23 mouse cellular contexts compared by ENCODE assay signal in the genomic region with DNA sequence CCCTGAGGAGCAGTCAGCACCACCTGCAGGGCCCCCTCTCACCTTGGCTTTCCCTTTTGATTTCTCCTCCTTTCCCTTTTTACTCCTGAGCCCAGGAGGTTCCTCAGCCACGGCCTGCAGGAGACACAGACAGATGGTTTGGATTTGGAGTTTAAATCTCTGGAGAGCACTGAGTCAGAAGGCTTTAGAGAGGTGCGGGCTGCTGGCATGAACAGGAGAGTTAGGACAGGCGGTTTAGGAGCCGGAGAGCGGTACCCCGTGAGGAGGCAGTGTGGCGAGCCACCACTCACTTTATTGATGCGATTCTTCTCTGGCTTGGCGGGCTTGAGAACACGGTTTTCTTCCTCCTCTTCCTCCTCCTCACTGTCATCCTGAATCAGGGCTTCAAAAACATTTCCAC.
"Had no signal": no experiment of that assay in that cellular context is flagged by ENCODE, and none has a peak within 500 bp of the region (broad histone marks: within the 10 kb centered on the region; RNA-seq: fewer than 3 reads in every experiment).

No protein-coding gene starts in this region.

- H3K27me3 ChIP-seq: kidney, embryonic 15.5 days; limb, embryonic 12.5 days; limb, embryonic 15.5 days; midbrain, embryonic 12.5 days; midbrain, embryonic 15.5 days; neural tube, embryonic 12.5 days; neural tube, embryonic 15.5 days had no signal

- DNase-seq: kidney, postnatal 10 days; kidney, postnatal 36 days; layer of hippocampus, postnatal 36 days; left cerebral cortex, postnatal 4 days; liver, postnatal 0 days; lung, embryonic 14.5 days; right cerebral cortex, adult 18-20 months; right cerebral cortex, postnatal 14 days; right cerebral cortex, postnatal 4 days; thymus, adult 2 months; thymus, postnatal 25 days had no signal

- H3K4me3 ChIP-seq: kidney, embryonic 15.5 days; limb, embryonic 12.5 days; limb, embryonic 15.5 days; midbrain, embryonic 12.5 days; midbrain, embryonic 15.5 days; neural tube, embryonic 12.5 days; neural tube, embryonic 15.5 days had no signal

- H3K9ac ChIP-seq: kidney, embryonic 15.5 days; limb, embryonic 12.5 days; limb, embryonic 15.5 days; liver, embryonic 14.5 days; liver, postnatal 0 days; lung, embryonic 14.5 days; midbrain, embryonic 12.5 days; midbrain, embryonic 15.5 days; neural tube, embryonic 12.5 days; neural tube, embryonic 15.5 days had no signal

- H3K9me3 ChIP-seq: kidney, embryonic 15.5 days; limb, embryonic 12.5 days; limb, embryonic 15.5 days; midbrain, embryonic 12.5 days; midbrain, embryonic 15.5 days; neural tube, embryonic 12.5 days; neural tube, embryonic 15.5 days had no signal

- H3K4me2 ChIP-seq: kidney, embryonic 15.5 days; limb, embryonic 12.5 days; limb, embryonic 15.5 days; liver, embryonic 11.5 days; lung, embryonic 14.5 days; midbrain, embryonic 12.5 days; midbrain, embryonic 15.5 days; neural tube, embryonic 12.5 days; neural tube, embryonic 15.5 days had no signal

- ATAC-seq: liver, postnatal 0 days; lung, postnatal 0 days; midbrain, embryonic 15.5 days had no signal

- H3K27ac ChIP-seq: kidney, embryonic 15.5 days; limb, embryonic 12.5 days; limb, embryonic 15.5 days; liver, embryonic 14.5 days; macrophage; midbrain, embryonic 12.5 days; midbrain, embryonic 15.5 days; neural tube, embryonic 12.5 days; neural tube, embryonic 15.5 days; stomach, postnatal 0 days had no signal
